Mouse (Mus musculus) retina, embryonic 14.5 days (tissue): ENCODE data around the gene Olfr680-ps1.
A peak's percentile ranks its signal among the peaks of the same experiment; 100 is the strongest.
"Not testable (repeated sequence)": the region's sequence is repeated elsewhere in the genome, so short reads cannot be mapped to it uniquely, and the experiment has no call there.

Experiments used
- DNase-seq: peaks from one replicate; pipeline ENCODE4 v3.0.0-alpha.2; 2015; ENCODE audit warnings: low spot score

The Olfr680-ps1 gene

DNA sequence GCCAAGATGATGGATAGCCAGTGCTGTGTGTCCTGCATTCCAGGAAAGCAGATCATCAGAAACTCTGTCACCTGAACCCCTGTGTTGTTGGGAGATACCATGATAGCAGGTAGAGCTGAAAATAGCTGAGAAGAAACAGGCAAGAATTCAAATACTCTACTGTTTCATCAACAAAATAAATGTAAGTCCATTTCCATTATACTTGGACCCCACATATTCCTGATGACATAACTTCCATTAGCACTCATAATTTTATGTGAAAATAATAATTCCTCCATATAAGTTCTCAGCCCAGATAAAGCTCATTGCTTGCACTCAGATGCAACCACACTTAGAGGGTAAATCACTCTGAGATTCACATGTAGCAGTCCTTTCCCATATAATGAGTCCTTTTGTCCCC, at the start of gene Olfr680-ps1:
TSS of gene Olfr680-ps1 (minus strand) at position 101 of the 400 bp plus-strand sequence.
- not testable (repeated sequence) for DNase-seq

DNA sequence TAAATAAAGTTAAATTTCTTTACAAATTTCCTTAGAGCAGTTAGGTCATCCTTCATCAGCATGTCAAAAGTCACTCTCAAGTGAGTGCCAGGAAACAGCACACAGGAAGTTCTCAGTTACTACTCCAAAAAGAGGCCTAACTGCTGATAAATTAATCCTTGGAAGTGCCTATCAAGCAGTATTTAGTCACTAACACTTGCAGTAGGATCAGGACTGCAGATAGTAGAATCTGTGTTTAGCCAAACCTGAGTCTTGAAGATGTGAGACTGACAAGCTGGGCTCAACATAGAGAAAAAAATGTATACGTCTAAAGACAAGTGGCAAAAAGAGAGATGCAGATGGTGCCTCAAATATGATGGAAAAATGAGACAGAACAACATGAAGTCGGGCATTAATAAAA, 48.7 kb upstream of the Olfr680-ps1 start:
- no peak for DNase-seq

DNA sequence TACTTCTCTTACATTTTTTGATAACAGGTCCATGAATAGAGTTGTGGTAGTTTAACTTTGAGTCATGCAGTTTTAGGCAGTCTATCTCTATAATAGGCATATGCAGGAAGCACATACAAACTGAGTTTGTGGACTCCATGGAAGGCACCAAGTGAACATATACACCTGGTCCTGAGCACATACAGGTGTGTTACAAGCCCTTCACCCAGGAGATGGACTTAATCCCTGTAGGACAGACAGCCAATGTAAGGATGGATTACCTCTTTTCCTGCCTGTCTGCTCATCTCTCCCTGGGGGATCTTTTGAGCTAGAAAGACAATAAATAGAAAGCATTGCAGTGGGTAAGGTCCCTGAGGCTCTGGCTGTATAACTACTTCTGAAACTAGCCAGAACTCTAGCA, 23.9 kb upstream of the Olfr680-ps1 start, which contains the start of gene Olfr681:
TSS of gene Olfr681 (plus strand) at position 301 of the 400 bp plus-strand sequence.
- no peak for DNase-seq

DNA sequence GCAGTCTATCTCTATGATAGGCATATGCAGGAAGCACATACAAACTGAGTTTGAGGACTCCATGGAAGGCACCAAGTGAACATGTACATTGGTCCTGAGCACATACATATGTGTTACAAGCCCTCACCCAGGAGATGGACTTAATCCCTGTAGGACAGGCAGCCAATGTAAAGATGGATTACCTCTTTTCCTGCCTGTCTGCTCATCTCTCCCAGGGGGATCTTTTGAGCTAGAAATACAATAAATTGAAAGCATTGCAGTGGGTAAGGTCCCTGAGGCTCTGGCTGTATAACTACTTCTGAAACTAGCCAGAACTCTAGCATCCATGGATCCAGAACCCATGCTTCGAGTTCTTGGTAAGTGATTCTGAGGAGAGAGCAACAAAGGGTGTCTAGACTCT, 11.7 kb downstream of the Olfr680-ps1 start, which contains the start of gene Olfr679:
TSS of gene Olfr679 (plus strand) at position 301 of the 400 bp plus-strand sequence.
- DNase-seq = no peak

DNA sequence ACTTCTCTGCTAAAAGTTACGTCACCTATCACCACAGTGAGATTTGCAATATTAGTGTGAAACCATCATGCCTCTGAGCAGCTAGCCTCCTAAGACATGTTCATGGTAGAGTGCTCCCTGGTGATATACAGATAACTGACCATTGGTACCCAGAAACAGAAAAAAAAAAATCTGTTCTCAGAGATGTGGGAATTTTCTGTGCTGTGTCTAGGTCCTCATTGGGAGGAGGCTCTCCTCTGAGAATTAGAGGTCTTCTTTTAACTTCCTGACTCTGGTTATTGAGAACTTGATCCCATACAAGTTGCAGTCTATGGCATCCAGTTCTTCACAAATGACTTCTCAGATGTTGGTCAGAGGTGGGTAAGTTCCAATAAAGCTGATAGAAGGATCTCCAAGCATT, 28.4 kb downstream of the Olfr680-ps1 start, which contains the start of gene Olfr678:
TSS of gene Olfr678 (plus strand) at position 301 of the 400 bp plus-strand sequence.
- DNase-seq = no peak

DNA sequence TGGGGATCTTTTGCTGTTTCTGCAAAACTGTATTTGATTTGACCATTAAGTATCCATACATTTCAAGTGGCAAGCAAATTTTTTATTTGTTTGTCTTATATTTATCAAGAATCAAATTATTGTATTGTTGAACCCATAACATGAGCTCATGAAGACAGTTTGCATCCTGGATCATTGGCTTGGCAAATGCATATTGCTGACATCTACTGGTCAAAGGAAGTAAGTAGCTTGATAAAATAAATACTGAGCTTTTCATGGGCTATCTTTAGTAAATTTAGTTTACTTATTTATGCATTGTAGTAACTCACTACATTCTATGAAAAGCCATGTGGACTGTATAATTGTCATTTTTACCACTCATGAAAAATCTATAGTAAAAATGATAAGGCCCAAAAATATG, 33.7 kb downstream of the Olfr680-ps1 start:
- peak; percentile 1 for DNase-seq
